Mouse (Mus musculus) embryonic fibroblast, embryonic 13.5 days (primary cell): ENCODE data around the gene Pink1.

ENCODE experiments used
- CTCF ChIP-seq: IDR thresholded peaks from 2 replicates; pipeline ENCODE4 v1.5.1; 2011; ENCODE audit warnings: mild to moderate bottlenecking, control low read depth, low read length, moderate library complexity, borderline replicate concordance; ENCODE audit not compliant: insufficient read depth
- POLR2A ChIP-seq: IDR thresholded peaks from 2 replicates; pipeline ENCODE4 v1.6.1; 2011; ENCODE audit warnings: low read depth, mild to moderate bottlenecking, control low read depth, low read length, moderate library complexity

GRCm38 (mm10) chr4:138362883-138363282, 36.8 kb upstream of the Pink1 start:
- TF ChIP-seq CTCF (no peak), POLR2A (no peak)
